Mouse (Mus musculus) myocyte (in vitro differentiated cells): ENCODE results near the gene Glis3. TPM values are rescaled to one million over a fixed set of nuclear protein-coding genes. Genes with fewer than 3 reads are reported as not detected.

ENCODE experiments used
- H3K27me3 ChIP-seq: one replicate; pipeline ENCODE4 v1.6.1; 2011; ENCODE audit not compliant: control insufficient read depth, insufficient read depth, insufficient read length
- H3K36me3 ChIP-seq: one replicate; pipeline ENCODE4 v1.6.1; 2011; ENCODE audit not compliant: control insufficient read depth, insufficient read depth
- H3K4me2 ChIP-seq: one replicate; pipeline ENCODE4 v1.6.1; 2011; ENCODE audit warnings: low read depth, control low read depth
- H3K4me3 ChIP-seq: one replicate; pipeline ENCODE4 v1.5.1; 2011; ENCODE audit warnings: mild to moderate bottlenecking, control low read depth, moderate library complexity
- H3K79me2 ChIP-seq: one replicate; pipeline ENCODE4 v1.6.1; 2011; ENCODE audit not compliant: control insufficient read depth, insufficient read depth
- H3ac ChIP-seq: one replicate; pipeline ENCODE4 v1.6.1; 2011; ENCODE audit not compliant: control insufficient read depth, insufficient read length
- CEBPB ChIP-seq: IDR thresholded peaks from 2 replicates; pipeline ENCODE4 v1.6.1; 2011; ENCODE audit warnings: mild to moderate bottlenecking, moderate library complexity; ENCODE audit not compliant: poor library complexity, insufficient read depth, severe bottlenecking
- E2F4 ChIP-seq: IDR thresholded peaks from one replicate; pipeline ENCODE4 v1.6.1; 2011; ENCODE audit warnings: mild to moderate bottlenecking, control low read depth, moderate library complexity; ENCODE audit not compliant: insufficient read depth
- MAX ChIP-seq: IDR thresholded peaks from one replicate; pipeline ENCODE4 v1.6.1; 2011; ENCODE audit warnings: low read depth, mild to moderate bottlenecking, control low read depth
- MYOD1 ChIP-seq, 3 experiments: IDR thresholded peaks; one replicate each; pipeline ENCODE4 v1.6.1; 2011; ENCODE audit warnings: control low read depth in 2 of 3, low read depth in 2 of 3, mild to moderate bottlenecking in 2 of 3, moderate library complexity in 1 of 3; ENCODE audit not compliant: insufficient read length in 2 of 3, control insufficient read depth in 1 of 3
- MYOG ChIP-seq, 3 experiments: IDR thresholded peaks; one replicate each; pipeline ENCODE4 v1.6.1; 2011; ENCODE audit warnings: control low read depth in 2 of 3, low read depth in 2 of 3, mild to moderate bottlenecking in 2 of 3; ENCODE audit not compliant: insufficient read length in 2 of 3, control insufficient read depth in 1 of 3, insufficient read depth in 1 of 3
- POLR2A ChIP-seq: IDR thresholded peaks from one replicate; pipeline ENCODE4 v1.6.1; 2011; ENCODE audit warnings: low read depth, mild to moderate bottlenecking, control low read depth, moderate library complexity; ENCODE audit not compliant: insufficient read length
- POLR2AphosphoS2 ChIP-seq: IDR thresholded peaks from one replicate; pipeline ENCODE4 v1.6.1; 2011; ENCODE audit warnings: low read depth, control low read depth; ENCODE audit not compliant: insufficient read length
- REST ChIP-seq: IDR thresholded peaks from one replicate; pipeline ENCODE4 v1.6.1; 2011; ENCODE audit warnings: mild to moderate bottlenecking, control low read depth, moderate library complexity; ENCODE audit not compliant: insufficient read depth, insufficient read length
- SRF ChIP-seq: IDR thresholded peaks from one replicate; pipeline ENCODE4 v1.6.1; 2011; ENCODE audit warnings: low read depth; ENCODE audit not compliant: control insufficient read depth, insufficient read length
- TCF12 ChIP-seq: IDR thresholded peaks from one replicate; pipeline ENCODE4 v1.6.1; 2011; ENCODE audit warnings: mild to moderate bottlenecking, control low read depth; ENCODE audit not compliant: poor library complexity, insufficient read depth, severe bottlenecking
- TCF3 ChIP-seq: IDR thresholded peaks from one replicate; pipeline ENCODE4 v1.6.1; 2011; ENCODE audit warnings: low read depth, control low read depth; ENCODE audit not compliant: insufficient read length
- USF1 ChIP-seq: IDR thresholded peaks from one replicate; pipeline ENCODE4 v1.6.1; 2011; ENCODE audit warnings: low read depth, mild to moderate bottlenecking, control low read depth, moderate library complexity
- polyA plus RNA-seq: library from polyadenylated mRNA; unstranded; fragments of >200 nt; fragmentation: generic; extraction: Trizol; gene quantifications from one replicate; pipeline ENCODE4 v1.2.1, GENCODE M21; 2012; ENCODE audit warnings: missing spikeins

Glis3 gene
- polyA plus RNA-seq, 1 experiment, result 0.79 TPM

DNA sequence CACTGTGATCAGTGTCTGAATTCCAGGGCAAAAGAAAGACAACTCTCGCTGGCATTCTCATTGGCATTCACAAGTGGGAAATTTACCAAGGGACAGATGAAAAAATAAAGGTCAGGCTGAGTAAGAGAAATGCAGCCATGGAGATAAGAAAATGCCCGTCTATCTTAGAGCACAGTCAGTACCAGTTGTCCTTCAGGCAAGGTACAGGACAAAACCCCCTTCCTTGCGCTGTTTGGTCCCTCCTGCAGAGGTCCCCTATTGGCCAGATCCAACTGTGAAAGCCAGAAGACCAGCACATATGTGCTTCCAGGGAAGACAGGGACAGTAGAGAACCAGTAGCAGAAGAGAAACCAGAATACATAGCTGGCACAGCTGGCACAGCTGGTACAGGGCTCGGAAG lies 79.0 kb downstream of the Glis3 start:
- H3K27me3 ChIP-seq, result no peaks in the 10 kb centered on the region
- H3K79me2 ChIP-seq, result no peaks in the 10 kb centered on the region
- no peaks in the 10 kb centered on the region for H3K36me3 ChIP-seq
- H3K4me3 ChIP-seq, result no peak overlapping the region
- TF ChIP-seq MYOD1 (IDR thresholded peaks at IDR 0.05; ENCODE audit: control insufficient read depth in 1 of 3, insufficient read length in 2 of 3, low read depth in 2 of 3) (no peak), TCF3 (no peak), POLR2A (no peak), SRF (no peak), TCF12 (no peak), CEBPB (no peak), MAX (no peak)
- no peak overlapping the region for H3K4me2 ChIP-seq
- no peak overlapping the region for H3ac ChIP-seq

DNA sequence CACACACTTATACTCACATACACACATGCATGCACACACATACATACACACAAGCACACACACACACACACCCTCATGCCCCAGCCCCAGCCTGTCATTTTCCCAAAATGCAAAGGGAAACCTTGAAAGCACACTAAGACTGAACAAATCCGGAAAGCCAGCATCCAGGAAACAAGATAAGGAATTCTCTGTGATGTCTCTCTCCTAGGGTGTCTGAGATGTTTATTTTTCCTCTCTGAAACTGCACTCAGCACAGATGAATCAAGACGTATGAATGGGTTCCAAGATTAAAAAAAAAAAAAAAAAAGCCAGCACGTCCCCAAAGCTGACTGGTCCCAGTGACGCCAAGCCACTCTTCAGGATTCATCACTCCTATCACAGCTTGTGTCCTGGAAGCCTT lies 85.7 kb downstream of the Glis3 start:
- Histone ChIP-seq H3K4me2 (no peak overlapping the region), H3K79me2 (no peaks in the 10 kb centered on the region), H3K4me3 (no peak overlapping the region), H3K27me3 (no peaks in the 10 kb centered on the region), H3ac (no peak overlapping the region), H3K36me3 (no peaks in the 10 kb centered on the region)
- TF ChIP-seq E2F4, result no peak
- no peak for TF ChIP-seq POLR2A
- TF ChIP-seq USF1, result no peak
- no peak for TF ChIP-seq SRF

DNA sequence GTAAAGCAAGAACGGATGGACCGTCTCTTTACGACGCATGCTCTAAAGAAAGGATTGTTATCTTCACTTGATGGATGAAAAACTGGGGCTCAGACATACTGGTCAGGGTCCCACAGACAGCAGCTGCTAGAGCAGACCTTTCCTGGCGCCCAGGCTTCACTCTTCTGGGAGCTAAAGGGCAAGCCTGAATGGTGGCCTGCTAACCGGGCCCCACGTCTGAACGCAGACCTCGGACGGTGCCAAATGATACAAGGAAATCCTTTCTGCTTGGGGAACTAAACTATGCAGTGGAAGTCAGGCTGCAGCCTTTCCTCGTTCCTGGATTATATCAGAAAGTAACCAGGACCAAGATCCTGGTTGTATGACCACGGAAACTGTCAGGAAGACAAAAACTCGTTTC lies 86.9 kb downstream of the Glis3 start:
- no peak for TF ChIP-seq POLR2A
- Histone ChIP-seq H3K36me3 (no peaks in the 10 kb centered on the region), H3K27me3 (no peaks in the 10 kb centered on the region), H3ac (no peak overlapping the region), H3K4me3 (no peak overlapping the region), H3K4me2 (no peak overlapping the region), H3K79me2 (no peaks in the 10 kb centered on the region)

DNA sequence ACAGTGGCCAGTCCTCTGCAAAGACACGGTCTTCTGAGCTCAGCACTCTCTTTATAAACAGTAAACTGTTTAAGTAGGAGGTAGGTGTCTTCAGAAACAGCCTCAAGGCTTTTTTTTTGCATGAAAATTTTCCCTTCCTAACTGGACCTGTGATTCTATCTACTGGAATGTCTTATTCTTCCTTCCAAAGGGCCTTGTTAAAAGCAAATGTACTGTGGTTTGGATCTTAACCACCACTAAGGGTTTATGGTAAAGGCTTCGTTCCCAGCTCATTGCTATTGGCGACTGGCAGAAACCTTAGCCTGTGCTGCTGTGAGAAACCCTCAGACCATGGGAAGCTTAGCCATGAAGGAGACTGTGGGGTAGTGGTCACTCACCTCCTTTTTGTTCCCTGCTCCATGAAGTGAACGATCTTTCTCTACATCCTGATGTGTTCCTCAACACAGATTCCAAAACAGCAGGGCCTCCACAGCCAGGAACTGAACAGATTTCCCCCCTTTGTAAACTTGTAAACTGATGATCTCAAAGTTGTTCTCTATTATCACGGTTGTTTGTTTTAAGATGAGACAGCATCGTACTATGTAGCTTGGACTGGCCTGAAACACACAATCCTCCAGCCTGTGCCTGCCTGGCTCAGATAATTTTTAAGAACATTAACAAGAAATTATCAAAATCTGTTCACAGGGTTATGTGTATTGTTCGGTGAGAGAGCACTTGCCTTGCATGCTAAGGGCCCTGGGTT lies 88.0 kb downstream of the Glis3 start:
- H3K36me3 ChIP-seq, result no peaks in the 10 kb centered on the region
- H3K27me3 ChIP-seq, result no peaks in the 10 kb centered on the region
- no peaks in the 10 kb centered on the region for H3K79me2 ChIP-seq
- no peak overlapping the region for H3K4me2 ChIP-seq
- no peak overlapping the region for H3K4me3 ChIP-seq
- H3ac ChIP-seq, result no peak overlapping the region
- TF ChIP-seq POLR2A (no peak), MAX (no peak), MYOG (IDR thresholded peaks at IDR 0.05; ENCODE audit: control insufficient read depth in 1 of 3, insufficient read depth in 1 of 3, insufficient read length in 2 of 3, low read depth in 2 of 3) (no peak), TCF3 (no peak), TCF12 (no peak), CEBPB (no peak), REST (no peak), POLR2AphosphoS2 (no peak), SRF (no peak), E2F4 (no peak), USF1 (no peak), MYOD1 (IDR thresholded peaks at IDR 0.05; ENCODE audit: control insufficient read depth in 1 of 3, insufficient read length in 2 of 3, low read depth in 2 of 3) (no peak)

DNA sequence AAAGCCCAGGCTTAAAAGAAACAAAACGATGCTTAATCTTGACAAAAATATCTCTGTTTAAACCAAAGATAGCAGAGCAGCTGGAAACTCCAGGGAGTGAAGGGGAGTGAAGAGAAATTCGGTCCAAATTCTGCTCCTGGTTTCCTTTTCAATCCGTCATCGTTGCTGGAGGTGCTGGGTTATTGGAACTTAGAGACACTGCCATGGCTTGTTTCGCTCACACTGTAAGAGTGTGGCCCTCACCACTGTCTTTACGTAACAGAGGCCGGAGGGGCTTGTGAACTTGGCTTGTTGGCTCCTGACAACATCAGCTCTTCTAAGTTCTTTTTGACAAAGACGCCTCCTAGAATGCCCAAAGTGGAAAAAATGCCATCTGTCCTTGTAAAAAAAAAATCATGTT lies 99.4 kb downstream of the Glis3 start:
- TF ChIP-seq POLR2A (no peak), TCF12 (no peak), POLR2AphosphoS2 (no peak)
- no peaks in the 10 kb centered on the region for H3K27me3 ChIP-seq
- H3ac ChIP-seq, result no peak overlapping the region
- no peak overlapping the region for H3K4me3 ChIP-seq
- H3K79me2 ChIP-seq, result no peaks in the 10 kb centered on the region
- H3K36me3 ChIP-seq, result no peaks in the 10 kb centered on the region
- H3K4me2 ChIP-seq, result no peak overlapping the region

DNA sequence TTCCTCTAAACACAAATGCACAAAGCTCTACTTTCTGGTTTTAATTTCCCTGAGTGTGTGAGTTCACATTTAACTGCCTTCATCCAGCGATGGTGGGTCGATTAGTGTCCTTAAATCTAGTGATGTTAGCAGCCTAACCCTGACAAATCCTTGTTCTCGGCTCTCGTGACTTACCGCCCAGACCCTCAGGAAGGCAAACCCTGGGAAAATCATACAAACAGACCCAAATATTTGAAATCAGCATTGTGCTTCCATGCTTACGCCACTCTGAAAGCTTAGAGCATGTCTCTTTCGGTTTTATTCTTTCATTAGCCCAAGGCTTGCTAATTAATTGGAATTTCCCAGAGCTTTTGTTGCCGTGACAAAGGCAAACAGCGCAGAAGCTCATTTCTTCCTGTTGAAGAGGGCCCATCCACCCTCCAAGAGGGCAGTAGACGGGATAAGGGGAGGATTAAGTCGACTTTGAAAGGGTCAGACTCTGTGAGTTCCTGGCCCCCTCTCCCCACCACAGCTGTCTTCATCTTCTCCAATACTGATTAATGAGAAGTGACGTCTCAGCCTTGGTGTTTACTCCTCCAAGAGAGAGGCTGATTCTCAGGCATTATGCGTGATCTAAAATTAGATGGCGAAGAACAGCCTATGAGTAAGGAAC lies 100.0 kb downstream of the Glis3 start:
- Histone ChIP-seq H3K4me2 (no peak overlapping the region), H3K27me3 (no peaks in the 10 kb centered on the region), H3K79me2 (no peaks in the 10 kb centered on the region), H3K36me3 (no peaks in the 10 kb centered on the region), H3K4me3 (no peak overlapping the region), H3ac (no peak overlapping the region)
- TF ChIP-seq CEBPB, result no peak
- TF ChIP-seq MYOG (IDR thresholded peaks at IDR 0.05; ENCODE audit: control insufficient read depth in 1 of 3, insufficient read depth in 1 of 3, insufficient read length in 2 of 3, low read depth in 2 of 3), result no peak
- no peak for TF ChIP-seq POLR2A
- no peak for TF ChIP-seq SRF
- TF ChIP-seq MYOD1 (IDR thresholded peaks at IDR 0.05; ENCODE audit: control insufficient read depth in 1 of 3, insufficient read length in 2 of 3, low read depth in 2 of 3), result no peak
- TF ChIP-seq TCF3, result no peak
- no peak for TF ChIP-seq USF1
- TF ChIP-seq POLR2AphosphoS2, result no peak
- no peak for TF ChIP-seq TCF12
- no peak for TF ChIP-seq REST
- no peak for TF ChIP-seq E2F4
- no peak for TF ChIP-seq MAX
